Mouse (Mus musculus): ENCODE data around the gene Ctcfl.

DNA sequence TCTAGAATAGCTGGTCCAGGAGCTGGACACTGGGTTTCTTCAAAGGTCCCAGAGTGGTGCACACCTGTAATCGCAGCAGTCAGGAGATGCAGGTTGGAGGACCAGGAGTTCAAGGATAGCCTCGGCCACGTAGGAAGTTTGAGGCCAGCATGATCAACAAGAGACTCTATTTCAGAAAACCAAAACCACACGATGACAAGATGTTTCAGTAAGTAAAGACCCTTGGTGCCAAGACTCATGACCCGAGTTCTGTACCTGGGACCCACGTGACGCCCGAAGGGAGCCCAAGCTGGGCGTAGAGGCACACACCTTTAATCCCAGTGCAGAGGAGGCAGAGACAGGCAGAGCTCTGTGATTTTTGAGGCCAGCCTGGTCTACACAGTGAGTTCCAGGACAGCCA is 36.2 kb downstream of the Ctcfl start:
- no peak for TF ChIP-seq CTCF (IDR thresholded peaks at IDR 0.05; ENCODE audit: control insufficient read depth, insufficient read depth, insufficient replicate concordance, low read depth, low read length)
- no peak for TF ChIP-seq POLR2A (IDR thresholded peaks at IDR 0.05; ENCODE audit: control insufficient read depth, low read depth, low read length)

Measured in testis, adult 2 months (tissue).